In the genomic region with DNA sequence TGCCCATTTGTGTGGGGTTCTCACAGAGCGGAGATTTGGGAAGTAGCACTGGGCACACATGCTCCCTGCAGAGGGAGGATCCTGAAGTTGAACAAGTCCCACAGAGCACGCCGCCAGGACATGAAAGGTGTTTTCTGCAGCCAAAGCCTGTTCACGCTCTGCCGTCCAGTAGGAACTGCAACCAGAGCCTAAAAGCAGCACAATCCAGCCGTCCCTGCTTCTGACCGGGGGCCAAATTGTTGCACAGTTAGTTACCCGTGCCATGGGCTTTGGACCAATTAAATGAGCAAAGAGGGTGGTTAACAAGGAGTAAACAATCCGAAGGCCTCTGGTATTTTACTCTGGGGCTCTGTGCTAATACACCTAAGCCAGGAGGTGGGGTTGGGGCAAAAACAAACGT, we compare ENCODE assay signal across 17 mouse cellular contexts. TPM values are rescaled to one million over a fixed set of nuclear protein-coding genes. Genes with fewer than 3 reads are reported as not detected.
A peak's percentile ranks its signal among the peaks of the same experiment; 100 is the strongest.
DNase-seq lines count a peak whose midpoint lies in the region; ATAC-seq and TF ChIP-seq lines count a peak whose summit lies in the region.
"Had no signal": no experiment of that assay in that cellular context is flagged by ENCODE, and none has a peak within 500 bp of the region (broad histone marks: within the 10 kb centered on the region; RNA-seq: fewer than 3 reads in every experiment).

No protein-coding gene starts in this region.

- ATAC-seq in kidney, embryonic 16.5 days (ENCODE audit: low FRiP score, low TSS enrichment) = no peak
- ATAC-seq in forebrain, embryonic 11.5 days (replicated peaks; ENCODE audit: low FRiP score) = no peak
- ATAC-seq: forebrain, embryonic 16.5 days; liver, embryonic 12.5 days; midbrain, embryonic 16.5 days had no signal

- no peak for TF ChIP-seq POLR2A in brain, embryonic 14.5 days (IDR thresholded peaks at IDR 0.05; ENCODE audit: borderline replicate concordance, extremely low read depth, insufficient read depth, insufficient read length, poor library complexity, severe bottlenecking)

- H3K36me3 ChIP-seq in kidney, embryonic 16.5 days (ENCODE audit: insufficient read depth, low read length) = no peaks in the 10 kb centered on the region
- no peaks in the 10 kb centered on the region for H3K36me3 ChIP-seq in forebrain, embryonic 11.5 days (ENCODE audit: control insufficient read depth, insufficient read depth, low read length)
- H3K36me3 ChIP-seq: hindbrain, embryonic 10.5 days; limb, embryonic 12.5 days; liver, embryonic 12.5 days; neural tube, embryonic 15.5 days; stomach, embryonic 15.5 days had no signal

- H3K4me2 ChIP-seq in kidney, embryonic 16.5 days (replicated peaks; ENCODE audit: low read depth, low read length) = no peak overlapping the region
- no peak overlapping the region for H3K4me2 ChIP-seq in forebrain, embryonic 11.5 days (ENCODE audit: low read depth, low read length, severe bottlenecking)
- H3K4me2 ChIP-seq: limb, embryonic 12.5 days; liver, embryonic 12.5 days; neural tube, embryonic 15.5 days; stomach, embryonic 15.5 days had no signal

- peak; percentile 29 for DNase-seq in gastrocnemius, postnatal 10 days
- no peak for DNase-seq in gastrocnemius, adult 8-10 months (ENCODE audit: low spot score in 2 of 2)
- DNase-seq in brain, embryonic 14.5 days (ENCODE audit: low read depth) = peak; percentile 20
- DNase-seq in kidney, adult 11 months = peak; percentile 61
- DNase-seq in spleen, postnatal 10 days (ENCODE audit: low spot score in 2 of 2) = no peak
- DNase-seq in right cerebral cortex, postnatal 36 days (ENCODE audit: low spot score in 2 of 2) = no peak
- DNase-seq in forebrain, embryonic 11.5 days (ENCODE audit: low spot score) = no peak
- DNase-seq: cerebellum, adult 2 months; thymus, adult 2 months had no signal

- H3K27me3 ChIP-seq in kidney, embryonic 16.5 days (ENCODE audit: insufficient read depth, low read length) = no peaks in the 10 kb centered on the region
- no peaks in the 10 kb centered on the region for H3K27me3 ChIP-seq in forebrain, embryonic 11.5 days (ENCODE audit: control insufficient read depth, insufficient read depth, low read length)
- H3K27me3 ChIP-seq: liver, embryonic 12.5 days; neural tube, embryonic 15.5 days; stomach, embryonic 15.5 days had no signal

- H3K9ac ChIP-seq in kidney, embryonic 16.5 days (replicated peaks; ENCODE audit: low read length) = no peak overlapping the region
- H3K9ac ChIP-seq in forebrain, embryonic 11.5 days (ENCODE audit: low read length) = no peak overlapping the region
- H3K9ac ChIP-seq: limb, embryonic 12.5 days; liver, embryonic 12.5 days; neural tube, embryonic 15.5 days; stomach, embryonic 15.5 days had no signal

- peaks cover 10% of the 10 kb centered on the region; the same call in 1 of the 2 replicates for H3K4me1 ChIP-seq in kidney, embryonic 16.5 days (ENCODE audit: insufficient read depth, low read length)
- no peaks in the 10 kb centered on the region for H3K4me1 ChIP-seq in forebrain, embryonic 11.5 days (replicated peaks; ENCODE audit: control insufficient read depth, insufficient read depth, low read length)
- H3K4me1 ChIP-seq: liver, embryonic 12.5 days; neural tube, embryonic 15.5 days; stomach, embryonic 15.5 days had no signal

- H3K9me3 ChIP-seq in kidney, embryonic 16.5 days (ENCODE audit: low read length) = no peaks in the 10 kb centered on the region
- no peaks in the 10 kb centered on the region for H3K9me3 ChIP-seq in forebrain, embryonic 11.5 days (ENCODE audit: control insufficient read depth, low read length)
- H3K9me3 ChIP-seq: hindbrain, embryonic 10.5 days; limb, embryonic 12.5 days; liver, embryonic 12.5 days; neural tube, embryonic 15.5 days; stomach, embryonic 15.5 days had no signal

- H3K4me3 ChIP-seq in kidney, embryonic 16.5 days (ENCODE audit: low read length) = no peak overlapping the region
- H3K4me3 ChIP-seq in forebrain, embryonic 11.5 days (ENCODE audit: low read depth, low read length) = no peak overlapping the region
- H3K4me3 ChIP-seq: hindbrain, embryonic 10.5 days; limb, embryonic 12.5 days; liver, embryonic 12.5 days; neural tube, embryonic 15.5 days; stomach, embryonic 15.5 days had no signal

- 58% methylated on average over 10 of the region's 10 CpGs for WGBS in kidney, embryonic 16.5 days
- WGBS in forebrain, embryonic 11.5 days = 76% methylated on average over 10 of the region's 10 CpGs

- peak overlapping the region; percentile 36; the same call in 1 of the 2 replicates for H3K27ac ChIP-seq in kidney, embryonic 16.5 days (ENCODE audit: low read length)
- H3K27ac ChIP-seq in forebrain, embryonic 11.5 days (ENCODE audit: low read depth, low read length) = no peak overlapping the region
- H3K27ac ChIP-seq: hindbrain, embryonic 10.5 days; limb, embryonic 12.5 days; liver, embryonic 12.5 days; neural tube, embryonic 15.5 days; stomach, embryonic 15.5 days had no signal

- no peak for TF ChIP-seq CTCF in brain, embryonic 14.5 days (IDR thresholded peaks at IDR 0.05; ENCODE audit: borderline replicate concordance, extremely low read depth, insufficient read depth, insufficient read length)

RNA-seq across cellular contexts. Expression of a gene that starts 31.4 kb away (rescaled TPM):
- under 1 TPM; 0.14 to 0.26 TPM for total RNA-seq in gastrocnemius, postnatal 10 days (2021)
- under 1 TPM in 3 of 4 experiments, not detected in 1; 0.02 to 0.05 (median 0.02) TPM for total RNA-seq in gastrocnemius, adult 8-10 months (2022)
- polyA plus RNA-seq in brain, embryonic 14.5 days (2012; rRNA removed) = 0.18 and 0.51 TPM in 2 replicates
- 0.06 and 0.11 TPM in 2 replicates for polyA plus RNA-seq in kidney, embryonic 16.5 days (2015; fragmentation: Nextera tagmentation; extraction: Ambion mirVana)
- polyA plus RNA-seq in forebrain, embryonic 11.5 days (2014; fragmentation: Nextera tagmentation; extraction: Ambion mirVana) = 0.01 and 0.04 TPM in 2 replicates
- polyA plus RNA-seq: liver, embryonic 12.5 days had no signal

RNA-seq across cellular contexts. Expression of a gene that starts 55.2 kb away (rescaled TPM):
- 1,000 to 10,000 TPM; 2,118 to 2,804 TPM for total RNA-seq in gastrocnemius, postnatal 10 days (2021)
- 100 to 1,000 TPM in 3 of 4 experiments, 10 to 100 TPM in 1; 94.4 to 242 (median 133) TPM for total RNA-seq in gastrocnemius, adult 8-10 months (2022)
- polyA plus RNA-seq in brain, embryonic 14.5 days (2012; rRNA removed) = 340 and 497 TPM in 2 replicates
- 1,474 and 1,572 TPM in 2 replicates for polyA plus RNA-seq in kidney, embryonic 16.5 days (2015; fragmentation: Nextera tagmentation; extraction: Ambion mirVana)
- polyA plus RNA-seq in forebrain, embryonic 11.5 days (2014; fragmentation: Nextera tagmentation; extraction: Ambion mirVana) = 348 and 407 TPM in 2 replicates

Comparison
In these comparisons a context has a peak if more than half of its experiments do, and no peak if none do; other contexts are left out.
1. DNase-seq: peak in gastrocnemius, postnatal 10 days (single experiment), brain, embryonic 14.5 days (single experiment) and kidney, adult 11 months (single experiment); none in gastrocnemius, adult 8-10 months (0 of 2), spleen, postnatal 10 days (0 of 2), right cerebral cortex, postnatal 36 days (0 of 2) and forebrain, embryonic 11.5 days (single experiment).